Mouse (Mus musculus) hindbrain, embryonic 12.5 days (tissue): ENCODE measurements at regions not wholly inside any gene's neighbourhood (a gene's known extent, or its start where the extent isn't known, plus 50 kb on each side); places are given as distances from the start of the nearest gene placed in this dataset.

Experiments
- ATAC-seq: fragments of 200-750 bp; cut with Nextera tagmentation; 2 replicates; pipeline ENCODE4 v1.8.0; 2017; ENCODE audit warnings: moderate TSS enrichment; ENCODE audit not compliant: low FRiP score
- H3K27ac ChIP-seq: fragments of 300-500 bp; sonication (generic); 2 replicates; pipeline ENCODE4 v1.5.1; 2016; ENCODE audit warnings: mild to moderate bottlenecking
- H3K27me3 ChIP-seq: fragments of 300-500 bp; sonication (generic); 2 replicates; pipeline ENCODE4 v1.6.1; 2016; ENCODE audit warnings: mild to moderate bottlenecking
- H3K36me3 ChIP-seq: fragments of 300-500 bp; sonication (generic); 2 replicates; pipeline ENCODE4 v1.6.1; 2016; ENCODE audit warnings: mild to moderate bottlenecking
- H3K4me1 ChIP-seq: fragments of 300-500 bp; sonication (generic); 2 replicates; pipeline ENCODE4 v1.6.1; 2016
- H3K4me2 ChIP-seq: fragments of 300-500 bp; sonication (generic); replicated peaks from 2 replicates; pipeline ENCODE4 v1.6.1; 2016; ENCODE audit warnings: mild to moderate bottlenecking
- H3K4me3 ChIP-seq: fragments of 300-500 bp; sonication (generic); 2 replicates; pipeline ENCODE4 v1.5.1; 2016; ENCODE audit warnings: mild to moderate bottlenecking
- H3K9ac ChIP-seq: fragments of 300-500 bp; sonication (generic); 2 replicates; pipeline ENCODE4 v1.6.1; 2016; ENCODE audit warnings: mild to moderate bottlenecking, moderate library complexity
- H3K9me3 ChIP-seq: fragments of 300-500 bp; sonication (generic); replicated peaks from 2 replicates; pipeline ENCODE4 v1.6.1; 2016; ENCODE audit warnings: mild to moderate bottlenecking
- WGBS: fragments of 180-500 bp; shearing (Covaris S2); methylation state at CpG from one replicate; pipeline ENCODE4 v1.1.7; 2016; 5-methylcytosine and 5-hydroxymethylcytosine counted together

DNA sequence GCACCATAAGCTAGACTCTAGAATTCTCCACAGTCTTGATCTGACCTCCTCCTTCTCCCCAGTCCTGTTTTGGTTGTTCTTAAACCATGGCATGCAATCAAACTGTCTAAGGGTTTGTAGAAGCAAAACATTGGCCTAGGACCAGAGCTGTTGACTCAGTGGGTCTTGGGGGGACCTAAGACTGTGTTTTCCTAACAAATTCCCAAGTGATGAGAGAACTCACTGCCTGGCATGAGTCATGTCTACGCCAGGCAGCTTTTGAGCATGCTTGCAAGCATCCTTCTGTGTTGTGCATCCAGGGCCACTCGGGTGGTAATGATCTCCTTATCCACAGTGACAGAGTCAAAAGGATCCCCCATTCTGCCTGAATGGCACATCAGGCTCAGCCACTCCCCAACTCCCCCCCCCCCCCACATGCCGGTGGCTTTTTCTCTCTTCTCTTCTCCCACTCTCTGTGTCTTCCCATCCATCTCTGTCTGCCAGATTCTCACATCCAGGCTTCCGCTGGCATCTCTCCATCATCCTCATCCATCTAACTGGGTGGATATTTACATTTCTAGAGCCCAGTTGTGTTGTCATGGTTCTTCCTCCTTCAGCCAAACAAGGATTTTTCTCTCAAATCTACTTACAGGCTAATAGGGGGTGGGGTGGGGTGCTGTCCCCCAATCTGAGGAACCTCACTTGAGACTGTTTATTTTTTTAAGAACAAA, 246.1 kb upstream of the Cadm1 start:
- no peaks in the 10 kb centered on the region for H3K36me3 ChIP-seq
- no peak for ATAC-seq
- no peaks in the 10 kb centered on the region for H3K27me3 ChIP-seq
- no peak overlapping the region for H3K9ac ChIP-seq
- WGBS = 48% methylated on average over 4 of the region's 4 CpGs
- H3K9me3 ChIP-seq = no peaks in the 10 kb centered on the region
- H3K4me3 ChIP-seq = no peak overlapping the region
- H3K27ac ChIP-seq = no peak overlapping the region
- no peak overlapping the region for H3K4me2 ChIP-seq
- peaks cover 24% of the 10 kb centered on the region for H3K4me1 ChIP-seq

DNA sequence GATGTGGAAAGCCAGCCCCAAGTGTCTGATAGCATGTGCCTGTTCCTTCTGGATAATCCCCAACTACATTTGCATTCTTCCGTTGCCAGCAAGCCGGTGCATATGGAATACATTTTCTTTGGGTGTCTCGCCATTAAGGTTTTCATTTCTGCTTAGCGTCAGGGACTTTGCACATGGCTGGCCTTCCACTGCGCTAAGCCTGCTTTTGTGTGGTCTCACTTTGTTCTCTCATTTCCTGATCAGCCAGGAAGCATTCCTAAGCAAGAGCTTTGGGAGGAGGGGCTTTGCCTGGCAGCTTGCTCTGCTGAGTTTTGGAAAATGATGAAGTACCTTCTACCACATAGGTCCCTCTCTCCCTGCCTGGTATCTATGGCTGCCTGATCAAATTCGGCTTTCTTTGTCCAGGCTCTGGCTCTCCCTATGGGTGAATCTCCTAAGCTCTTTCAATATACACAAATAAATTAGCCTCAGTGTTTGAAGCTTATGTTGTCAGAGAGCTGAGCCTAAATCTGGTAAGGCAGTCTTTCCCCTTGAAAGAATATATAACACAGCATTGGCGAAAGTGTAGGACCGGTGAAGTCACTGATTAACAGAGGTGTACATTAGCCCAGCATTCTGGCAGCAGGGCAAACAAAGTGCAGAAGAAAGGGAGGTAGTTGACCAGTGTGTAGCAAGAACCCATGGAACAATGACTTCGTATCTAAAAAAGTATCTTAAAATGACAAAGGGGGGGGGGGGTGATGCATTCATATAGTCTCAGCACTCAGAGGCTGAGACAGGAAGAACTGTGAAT, 242.8 kb upstream of the Cadm1 start:
- H3K4me2 ChIP-seq = no peak overlapping the region
- no peaks in the 10 kb centered on the region for H3K27me3 ChIP-seq
- H3K4me1 ChIP-seq = peaks cover 6% of the 10 kb centered on the region; the same call in 1 of the 2 replicates
- H3K4me3 ChIP-seq = no peak overlapping the region
- H3K9ac ChIP-seq = no peak overlapping the region
- H3K36me3 ChIP-seq = no peaks in the 10 kb centered on the region
- WGBS = 72% methylated on average over 9 of the region's 9 CpGs
- no peaks in the 10 kb centered on the region for H3K9me3 ChIP-seq
- ATAC-seq = no peak
- no peak overlapping the region for H3K27ac ChIP-seq

DNA sequence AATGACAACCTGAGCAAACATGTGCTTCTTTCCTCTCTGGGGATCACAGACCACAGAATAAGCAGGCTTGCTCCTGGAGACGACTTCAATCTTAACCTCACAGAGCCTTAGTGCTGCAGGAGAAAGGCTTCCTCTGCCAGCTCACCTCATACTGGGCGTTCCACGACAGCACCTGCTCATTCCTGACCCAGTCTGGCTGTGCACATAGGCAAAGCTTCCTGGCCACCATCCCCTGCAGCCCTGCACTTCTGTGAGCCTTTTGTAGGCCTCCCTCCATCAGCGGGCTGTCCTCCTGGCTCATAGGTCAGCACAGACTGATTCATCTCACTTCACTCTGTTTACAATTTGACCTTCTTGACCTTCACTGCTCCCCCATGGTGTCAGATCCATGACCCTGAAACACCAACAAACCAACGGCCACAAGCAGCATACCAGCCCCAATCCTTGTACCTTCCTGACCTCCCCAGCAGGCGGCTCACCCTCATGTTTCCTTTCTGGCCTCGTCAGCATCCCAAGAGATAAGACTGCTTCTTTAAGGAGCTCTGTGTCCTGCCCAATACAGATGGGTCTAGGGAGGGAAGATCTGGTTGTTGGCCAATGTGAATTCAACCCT, 241.3 kb upstream of the Cadm1 start:
- no peaks in the 10 kb centered on the region for H3K9me3 ChIP-seq
- H3K27ac ChIP-seq = no peak overlapping the region
- no peak overlapping the region for H3K4me2 ChIP-seq
- H3K4me1 ChIP-seq = peaks cover 6% of the 10 kb centered on the region; the same call in 1 of the 2 replicates
- 33% methylated on average over 7 of the region's 7 CpGs for WGBS
- H3K27me3 ChIP-seq = no peaks in the 10 kb centered on the region
- ATAC-seq = no peak
- H3K4me3 ChIP-seq = no peak overlapping the region
- no peak overlapping the region for H3K9ac ChIP-seq
- H3K36me3 ChIP-seq = no peaks in the 10 kb centered on the region

DNA sequence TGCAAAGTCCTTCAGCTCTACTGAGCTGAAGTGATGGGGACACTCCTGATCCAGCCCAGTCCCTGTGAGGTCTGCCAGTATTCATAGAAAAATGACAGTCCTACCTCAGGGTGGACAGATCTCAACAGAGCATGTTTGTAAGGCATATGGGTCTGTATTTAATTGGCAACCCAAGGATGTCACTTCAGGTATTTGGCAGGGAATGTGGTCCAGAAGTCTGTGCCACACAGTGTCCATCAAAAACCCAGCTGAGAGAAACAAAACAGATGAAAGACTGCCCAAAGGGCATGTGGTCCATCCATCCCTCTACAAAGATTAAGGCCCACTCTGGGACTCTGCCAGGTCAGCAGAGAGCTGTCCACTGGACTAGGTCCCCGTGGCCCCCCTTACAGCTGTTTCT, 229.3 kb upstream of the Cadm1 start:
- Histone ChIP-seq H3K27me3 (peaks cover 3% of the 10 kb centered on the region), H3K27ac (no peak overlapping the region), H3K4me1 (no peaks in the 10 kb centered on the region), H3K4me2 (no peak overlapping the region), H3K4me3 (no peak overlapping the region), H3K9ac (no peak overlapping the region), H3K9me3 (no peaks in the 10 kb centered on the region), H3K36me3 (no peaks in the 10 kb centered on the region)
- WGBS = 76% methylated on average over 1 of the region's 1 CpGs
- ATAC-seq = no peak

DNA sequence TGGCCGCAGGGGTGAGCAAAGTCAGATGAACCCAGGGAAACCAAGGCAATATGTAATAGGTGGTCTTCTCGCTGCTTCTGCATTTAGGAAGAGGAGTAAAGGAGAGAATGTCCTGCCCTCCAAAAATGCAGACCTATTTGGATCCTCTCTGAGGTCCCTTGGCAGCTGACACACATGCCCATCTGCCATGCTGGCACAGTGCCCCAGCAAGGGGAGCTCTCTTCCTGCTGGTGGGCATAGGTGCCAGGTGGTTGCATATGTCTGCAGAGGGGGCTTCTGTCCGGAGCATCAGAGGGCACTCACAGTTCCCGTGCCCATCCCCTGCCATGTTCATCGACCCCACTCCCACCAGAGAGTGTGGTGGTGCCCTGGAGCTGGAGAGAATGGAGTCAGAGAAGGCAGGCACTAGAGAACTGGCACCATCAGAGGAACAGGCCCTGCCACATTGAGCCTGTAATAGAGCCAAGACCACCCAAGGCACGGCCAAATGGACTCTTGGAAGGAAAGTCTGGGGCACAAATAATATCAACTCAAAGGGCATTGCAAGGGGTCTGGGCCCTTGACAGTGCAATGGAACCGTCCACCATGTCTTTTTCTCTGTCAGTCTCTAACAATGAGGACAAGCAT, 222.7 kb upstream of the Cadm1 start:
- Histone ChIP-seq H3K27me3 (no peaks in the 10 kb centered on the region), H3K27ac (no peak overlapping the region)
- 87% methylated on average over 7 of the region's 7 CpGs for WGBS

DNA sequence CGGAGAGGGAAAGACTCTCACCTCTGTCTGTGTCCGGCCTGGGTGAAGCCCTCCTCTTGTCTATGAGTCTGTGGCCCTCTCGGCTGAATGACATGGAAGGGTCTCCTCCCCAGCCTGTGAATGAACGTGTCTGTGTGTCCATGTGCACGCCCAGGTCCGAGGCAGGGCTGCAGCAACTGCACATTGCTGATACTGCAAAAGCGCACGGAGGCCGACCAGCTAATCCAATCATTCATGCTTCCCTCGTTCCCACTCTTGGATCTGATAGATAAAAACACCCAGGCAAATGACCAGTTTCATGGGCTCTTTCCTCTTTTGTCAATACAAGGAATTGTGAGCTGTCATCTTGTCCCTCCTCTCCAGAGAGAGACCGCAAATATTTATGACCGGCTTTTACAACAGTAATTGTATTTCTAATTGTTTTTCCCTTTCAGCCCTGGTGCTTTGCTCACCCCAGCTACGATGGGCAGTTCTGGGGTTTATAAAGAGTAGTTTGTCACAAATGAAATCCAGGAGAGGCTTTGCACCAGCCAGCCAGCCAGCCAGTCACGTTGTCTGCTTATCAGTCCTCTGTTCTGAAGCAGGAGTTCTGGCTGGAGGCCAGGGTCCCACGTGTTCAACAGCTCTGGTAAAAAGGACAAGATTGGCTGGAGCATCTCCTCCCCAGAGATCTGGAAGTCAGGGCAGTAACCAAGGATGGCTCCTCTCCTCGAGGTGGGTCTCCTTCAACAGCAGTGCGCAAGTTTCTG, 222.0 kb upstream of the Cadm1 start:
- 60% methylated on average over 17 of the region's 17 CpGs for WGBS
- no peak overlapping the region for H3K4me3 ChIP-seq
- peaks cover 2% of the 10 kb centered on the region; the same call in 1 of the 2 replicates for H3K4me1 ChIP-seq
- no peaks in the 10 kb centered on the region for H3K27me3 ChIP-seq
- no peak overlapping the region for H3K27ac ChIP-seq
- ATAC-seq = no peak; the same call in 1 of the 2 replicates
- H3K9ac ChIP-seq = no peak overlapping the region
- no peak overlapping the region for H3K4me2 ChIP-seq
- no peaks in the 10 kb centered on the region for H3K36me3 ChIP-seq
- H3K9me3 ChIP-seq = no peaks in the 10 kb centered on the region

More for the DNA sequence above, 222.7 kb upstream of the Cadm1 start:
- no peak overlapping the region for H3K9ac ChIP-seq
- ATAC-seq = no peak
- no peak overlapping the region for H3K4me3 ChIP-seq
- no peaks in the 10 kb centered on the region for H3K36me3 ChIP-seq
- no peak overlapping the region for H3K4me2 ChIP-seq
- no peaks in the 10 kb centered on the region for H3K9me3 ChIP-seq
- peaks cover 2% of the 10 kb centered on the region; the same call in 1 of the 2 replicates for H3K4me1 ChIP-seq

DNA sequence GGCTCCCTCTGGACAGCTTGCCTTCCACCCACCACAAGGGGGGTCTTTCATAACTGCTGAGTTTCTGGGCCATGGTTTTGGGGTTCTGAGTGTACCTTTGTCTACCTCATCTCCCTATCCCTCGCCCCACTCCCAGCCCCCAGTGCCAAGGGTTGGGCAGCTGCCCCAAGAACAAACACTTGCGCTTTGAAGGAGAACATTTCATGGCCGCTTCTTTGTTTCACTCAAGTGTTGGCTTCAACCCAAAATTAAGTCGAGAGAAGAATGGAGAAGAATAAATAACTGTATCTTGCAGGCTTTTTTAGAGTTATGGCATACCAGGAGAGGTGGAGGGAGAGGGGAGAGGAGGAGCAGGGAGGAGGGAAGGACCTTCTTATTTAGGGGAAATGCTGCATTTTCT, 216.5 kb upstream of the Cadm1 start:
- H3K4me2 ChIP-seq = no peak overlapping the region
- no peaks in the 10 kb centered on the region for H3K4me1 ChIP-seq
- no peaks in the 10 kb centered on the region for H3K9me3 ChIP-seq
- H3K27ac ChIP-seq = no peak overlapping the region
- no peaks in the 10 kb centered on the region for H3K27me3 ChIP-seq
- no peak overlapping the region for H3K9ac ChIP-seq
- no peak overlapping the region for H3K4me3 ChIP-seq
- ATAC-seq = no peak
- H3K36me3 ChIP-seq = no peaks in the 10 kb centered on the region
- WGBS = 75% methylated on average over 4 of the region's 4 CpGs

DNA sequence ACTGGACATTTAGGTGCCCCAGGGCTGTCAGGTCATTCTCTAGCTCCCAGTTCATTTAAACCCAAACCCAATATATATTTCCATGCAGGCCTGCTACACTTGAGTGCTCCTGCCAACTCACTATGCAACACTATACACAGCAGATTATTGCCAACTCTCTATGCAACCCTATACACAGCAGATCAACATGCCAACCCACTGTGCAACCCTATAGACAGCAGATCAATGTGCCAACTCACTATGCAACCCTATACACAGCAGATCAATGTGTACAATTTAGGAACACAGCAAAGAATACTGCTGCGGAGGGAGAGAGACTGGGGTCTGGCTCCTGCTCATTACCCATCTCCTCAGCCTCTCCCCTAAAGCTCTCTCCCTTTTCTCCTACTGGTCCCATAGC, 215.7 kb upstream of the Cadm1 start:
- Histone ChIP-seq H3K9me3 (no peaks in the 10 kb centered on the region), H3K27me3 (no peaks in the 10 kb centered on the region), H3K4me2 (no peak overlapping the region), H3K4me1 (no peaks in the 10 kb centered on the region), H3K27ac (no peak overlapping the region), H3K9ac (no peak overlapping the region), H3K4me3 (no peak overlapping the region), H3K36me3 (no peaks in the 10 kb centered on the region)
- no peak for ATAC-seq
- WGBS = 90% methylated on average over 1 of the region's 1 CpGs

DNA sequence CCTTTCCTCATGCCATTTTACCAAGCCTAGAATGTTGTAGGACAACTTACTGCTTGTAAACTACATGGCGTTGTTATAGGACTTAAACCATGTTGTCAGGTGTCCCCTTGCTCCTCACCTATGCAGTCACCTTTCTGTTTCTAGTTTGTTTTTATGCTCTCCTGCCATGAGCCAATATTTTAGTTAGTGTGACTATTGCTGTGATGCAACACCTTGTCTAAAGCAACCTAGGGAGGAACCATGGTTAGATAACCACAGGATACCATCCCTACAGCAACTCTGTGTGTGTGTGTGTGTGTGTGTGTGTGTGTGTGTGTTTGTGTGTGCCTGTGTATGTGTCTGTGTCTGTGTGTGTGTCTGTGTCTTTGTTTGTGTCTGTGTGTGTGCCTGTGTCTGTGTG, 209.6 kb upstream of the Cadm1 start:
- 0 out of 2 replicates have a peak, but pooled peaks cover 2% of the 10 kb centered on the region for H3K4me1 ChIP-seq
- no peaks in the 10 kb centered on the region for H3K36me3 ChIP-seq
- H3K9ac ChIP-seq = no peak overlapping the region
- H3K27me3 ChIP-seq = no peaks in the 10 kb centered on the region
- H3K4me3 ChIP-seq = no peak overlapping the region
- WGBS = 93% methylated on average over 1 of the region's 1 CpGs
- no peak overlapping the region for H3K4me2 ChIP-seq
- no peaks in the 10 kb centered on the region for H3K9me3 ChIP-seq
- ATAC-seq = no peak
- no peak overlapping the region for H3K27ac ChIP-seq

DNA sequence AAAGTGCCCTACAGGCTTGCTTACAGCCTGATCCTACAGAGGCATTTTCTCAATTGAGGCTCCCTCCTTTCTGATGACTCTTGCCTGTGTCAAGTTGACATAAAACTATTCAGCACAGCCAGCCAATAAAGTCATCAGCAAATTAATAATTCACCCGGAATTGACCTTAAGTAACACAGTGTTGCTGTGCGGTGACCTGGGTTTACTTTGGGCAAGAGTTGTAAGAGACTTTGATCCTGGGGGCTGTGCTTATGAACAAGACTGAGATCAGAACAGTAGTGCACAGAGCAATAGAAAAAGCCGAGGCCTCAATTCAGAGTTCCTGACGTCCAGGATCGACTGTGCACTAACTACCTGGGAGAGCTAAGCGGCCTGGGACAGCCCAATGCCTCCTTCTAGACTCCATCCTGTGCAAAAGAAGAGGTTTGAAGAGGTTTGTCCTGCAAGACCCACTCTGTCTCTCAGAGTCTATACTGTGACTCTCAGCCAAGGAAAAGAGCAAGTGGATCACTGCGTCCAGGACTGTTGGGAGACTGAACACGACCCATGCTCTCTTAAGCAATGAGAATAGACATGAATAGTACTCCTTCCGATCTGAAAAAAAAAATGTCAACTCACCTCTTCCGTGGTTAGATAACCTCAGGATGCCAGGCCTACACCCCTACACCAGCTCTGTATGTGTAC, 208.7 kb upstream of the Cadm1 start:
- 78% methylated on average over 10 of the region's 10 CpGs for WGBS
- Histone ChIP-seq H3K36me3 (no peaks in the 10 kb centered on the region), H3K9ac (no peak overlapping the region), H3K4me2 (no peak overlapping the region), H3K4me3 (no peak overlapping the region), H3K27me3 (no peaks in the 10 kb centered on the region), H3K9me3 (no peaks in the 10 kb centered on the region), H3K4me1 (0 out of 2 replicates have a peak, but pooled peaks cover 2% of the 10 kb centered on the region), H3K27ac (no peak overlapping the region)
- no peak for ATAC-seq

DNA sequence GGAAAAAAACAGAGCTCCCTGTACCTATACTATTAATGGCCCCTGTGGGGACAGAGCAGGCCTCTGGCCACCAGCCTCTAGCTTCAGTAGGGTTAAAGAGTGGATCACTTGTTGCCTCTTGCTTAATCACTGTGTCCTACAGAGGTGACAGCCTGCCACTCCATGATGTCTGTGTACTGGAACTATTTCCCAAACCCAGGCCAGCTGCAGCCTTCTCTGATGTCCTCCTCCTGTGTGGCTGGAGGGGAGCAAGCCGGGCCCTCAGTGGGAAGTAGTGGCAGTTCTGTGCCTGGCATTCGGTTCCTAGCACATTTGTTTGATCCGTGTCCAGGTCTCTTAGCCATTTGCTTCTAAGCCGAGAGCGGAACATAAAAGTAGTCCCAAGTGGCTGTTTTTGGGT, 207.7 kb upstream of the Cadm1 start:
- no peaks in the 10 kb centered on the region for H3K9me3 ChIP-seq
- H3K36me3 ChIP-seq = no peaks in the 10 kb centered on the region
- no peak overlapping the region for H3K27ac ChIP-seq
- no peak overlapping the region for H3K9ac ChIP-seq
- no peak overlapping the region for H3K4me3 ChIP-seq
- H3K4me1 ChIP-seq = 0 out of 2 replicates have a peak, but pooled peaks cover 2% of the 10 kb centered on the region
- H3K4me2 ChIP-seq = no peak overlapping the region
- 66% methylated on average over 5 of the region's 5 CpGs for WGBS
- no peaks in the 10 kb centered on the region for H3K27me3 ChIP-seq
- no peak for ATAC-seq
